ENCODE assay signal across 8 mouse cellular contexts in genomic region chr5:124528791-124529190, GRCm38 (mm10). TPM values are rescaled to one million over a fixed set of nuclear protein-coding genes. Genes with fewer than 3 reads are reported as not detected.
DNase-seq lines count a peak whose midpoint lies in the region; ATAC-seq lines count a peak whose summit lies in the region.

No protein-coding gene starts in this region.

- H3K9me3 ChIP-seq in kidney, embryonic 14.5 days (ENCODE audit: control insufficient read depth, low read length), result no peaks in the 10 kb centered on the region
- no peaks in the 10 kb centered on the region for H3K9me3 ChIP-seq in heart, embryonic 12.5 days (replicated peaks)
- H3K9me3 ChIP-seq in limb, embryonic 11.5 days (ENCODE audit: control insufficient read depth, low read length), result no peaks in the 10 kb centered on the region
- no peaks in the 10 kb centered on the region for H3K9me3 ChIP-seq in neural tube, embryonic 14.5 days (ENCODE audit: control insufficient read depth, low read length)

- no peak for DNase-seq in kidney, adult 9 months
- no peak for DNase-seq in limb, embryonic 11.5 days (ENCODE audit: low spot score)
- no peak for DNase-seq in cerebellum, adult 11 months
- no peak for DNase-seq in thymus, postnatal 14 days

- WGBS in kidney, embryonic 14.5 days, result 23% methylated on average over 9 of the region's 9 CpGs
- WGBS in heart, embryonic 12.5 days, result 37% methylated on average over 9 of the region's 9 CpGs
- 42% methylated on average over 9 of the region's 9 CpGs for WGBS in limb, embryonic 11.5 days
- 27% methylated on average over 9 of the region's 9 CpGs for WGBS in neural tube, embryonic 14.5 days

- ATAC-seq in kidney, embryonic 14.5 days (ENCODE audit: low FRiP score, low TSS enrichment), result no peak
- ATAC-seq in heart, embryonic 12.5 days (ENCODE audit: insufficient number of reproducible peaks, low FRiP score), result no peak
- ATAC-seq in limb, embryonic 11.5 days (ENCODE audit: insufficient number of reproducible peaks, low FRiP score, low TSS enrichment, low read depth), result no peak
- no peak for ATAC-seq in neural tube, embryonic 14.5 days (ENCODE audit: low read depth)
- no peak for ATAC-seq in megakaryocyte progenitor cell, adult 5-6 weeks (replicated peaks; ENCODE audit: poor library complexity)

- H3K27me3 ChIP-seq in kidney, embryonic 14.5 days (ENCODE audit: control insufficient read depth, insufficient read depth, low read length), result no peaks in the 10 kb centered on the region
- H3K27me3 ChIP-seq in heart, embryonic 12.5 days (replicated peaks), result no peaks in the 10 kb centered on the region
- H3K27me3 ChIP-seq in limb, embryonic 11.5 days (ENCODE audit: control insufficient read depth, insufficient read depth, low read length), result no peaks in the 10 kb centered on the region
- H3K27me3 ChIP-seq in neural tube, embryonic 14.5 days (ENCODE audit: control insufficient read depth, insufficient read depth, low read length), result no peaks in the 10 kb centered on the region

- H3K4me1 ChIP-seq in kidney, embryonic 14.5 days (ENCODE audit: control insufficient read depth, insufficient read depth, low read length), result peaks cover 37% of the 10 kb centered on the region
- peaks cover 39% of the 10 kb centered on the region for H3K4me1 ChIP-seq in heart, embryonic 12.5 days (replicated peaks)
- H3K4me1 ChIP-seq in limb, embryonic 11.5 days (ENCODE audit: control insufficient read depth, insufficient read depth, low read length), result peaks cover 25% of the 10 kb centered on the region
- peaks cover 26% of the 10 kb centered on the region; the same call in 1 of the 2 replicates for H3K4me1 ChIP-seq in neural tube, embryonic 14.5 days (ENCODE audit: control insufficient read depth, insufficient read depth, low read length)

- peak overlapping the region; percentile 84 for H3K4me3 ChIP-seq in kidney, embryonic 14.5 days (ENCODE audit: low read length)
- peak overlapping the region; percentile 88 for H3K4me3 ChIP-seq in heart, embryonic 12.5 days
- peak overlapping the region; percentile 84 for H3K4me3 ChIP-seq in limb, embryonic 11.5 days (ENCODE audit: low read depth, low read length)
- peak overlapping the region; percentile 6; the same call in 1 of the 2 replicates for H3K4me3 ChIP-seq in neural tube, embryonic 14.5 days (ENCODE audit: low read depth, low read length)

- H3K9ac ChIP-seq in kidney, embryonic 14.5 days (ENCODE audit: low read depth, low read length), result peak overlapping the region; percentile 50
- peak overlapping the region; percentile 90 for H3K9ac ChIP-seq in heart, embryonic 12.5 days
- H3K9ac ChIP-seq in limb, embryonic 11.5 days (ENCODE audit: low read length), result peak overlapping the region; percentile 49; the same call in 1 of the 2 replicates
- H3K9ac ChIP-seq in neural tube, embryonic 14.5 days (replicated peaks; ENCODE audit: low read depth, low read length), result peak overlapping the region; percentile 32; the same call in 1 of the 2 replicates

- peak overlapping the region; percentile 65; the same call in 1 of the 2 replicates for H3K27ac ChIP-seq in kidney, embryonic 14.5 days (ENCODE audit: low read depth, low read length)
- H3K27ac ChIP-seq in heart, embryonic 12.5 days (ENCODE audit: poor library complexity, severe bottlenecking), result peak overlapping the region; percentile 89
- peak overlapping the region; percentile 21; the same call in 1 of the 2 replicates for H3K27ac ChIP-seq in limb, embryonic 11.5 days (replicated peaks; ENCODE audit: low read depth, low read length)
- H3K27ac ChIP-seq in neural tube, embryonic 14.5 days (ENCODE audit: low read depth, low read length), result no peak overlapping the region; the same call in 1 of the 2 replicates

- H3K36me3 ChIP-seq in kidney, embryonic 14.5 days (ENCODE audit: control insufficient read depth, insufficient read depth, low read length), result no peaks in the 10 kb centered on the region; the same call in 1 of the 2 replicates
- H3K36me3 ChIP-seq in heart, embryonic 12.5 days, result peaks cover 24% of the 10 kb centered on the region
- H3K36me3 ChIP-seq in limb, embryonic 11.5 days (ENCODE audit: control insufficient read depth, insufficient read depth, low read length), result no peaks in the 10 kb centered on the region; the same call in 1 of the 2 replicates
- no peaks in the 10 kb centered on the region for H3K36me3 ChIP-seq in neural tube, embryonic 14.5 days (ENCODE audit: control insufficient read depth, insufficient read depth, low read length)

- peak overlapping the region; percentile 88 for H3K4me2 ChIP-seq in kidney, embryonic 14.5 days (replicated peaks; ENCODE audit: low read depth, low read length)
- peak overlapping the region; percentile 94 for H3K4me2 ChIP-seq in heart, embryonic 12.5 days
- H3K4me2 ChIP-seq in limb, embryonic 11.5 days (ENCODE audit: low read depth, severe bottlenecking), result peak overlapping the region; percentile 72
- H3K4me2 ChIP-seq in neural tube, embryonic 14.5 days (ENCODE audit: low read depth, low read length), result peak overlapping the region; percentile 63

RNA-seq across cellular contexts. Expression of gene Rilpl1, which starts 2.4 kb away (rescaled TPM):
- 21.9 and 26.1 TPM in 2 replicates for polyA plus RNA-seq in kidney, embryonic 14.5 days (2014; fragmentation: Nextera tagmentation; extraction: Ambion mirVana)
- 27.6 and 29.8 TPM in 2 replicates for polyA plus RNA-seq in heart, embryonic 12.5 days (2016; fragmentation: Nextera tagmentation; extraction: Ambion mirVana)
- polyA plus RNA-seq in limb, embryonic 11.5 days (2014; fragmentation: Nextera tagmentation; extraction: Ambion mirVana), result 30.0 and 30.7 TPM in 2 replicates
- 11.0 and 14.4 TPM in 2 replicates for polyA plus RNA-seq in neural tube, embryonic 14.5 days (2014; fragmentation: Nextera tagmentation; extraction: Ambion mirVana)
- total RNA-seq in megakaryocyte progenitor cell, adult 5-6 weeks (2015), result 0.54 TPM in 1 of 2 replicates, not detected in the other
- total RNA-seq in megakaryocyte progenitor cell, adult 5-6 weeks (2017), result 0.21 and 0.61 TPM in 2 replicates

RNA-seq across cellular contexts. Expression of gene Tmed2, which starts 11.7 kb away (rescaled TPM):
- 457 and 564 TPM in 2 replicates for polyA plus RNA-seq in kidney, embryonic 14.5 days (2014; fragmentation: Nextera tagmentation; extraction: Ambion mirVana)
- polyA plus RNA-seq in heart, embryonic 12.5 days (2016; fragmentation: Nextera tagmentation; extraction: Ambion mirVana), result 490 and 502 TPM in 2 replicates
- 501 and 517 TPM in 2 replicates for polyA plus RNA-seq in limb, embryonic 11.5 days (2014; fragmentation: Nextera tagmentation; extraction: Ambion mirVana)
- 368 and 376 TPM in 2 replicates for polyA plus RNA-seq in neural tube, embryonic 14.5 days (2014; fragmentation: Nextera tagmentation; extraction: Ambion mirVana)
- 851 and 960 TPM in 2 replicates for total RNA-seq in megakaryocyte progenitor cell, adult 5-6 weeks (2015)
- 795 and 1,001 TPM in 2 replicates for total RNA-seq in megakaryocyte progenitor cell, adult 5-6 weeks (2017)

RNA-seq across cellular contexts. Expression of gene Ddx55, which starts 23.9 kb away (rescaled TPM):
- 14.0 and 17.3 TPM in 2 replicates for polyA plus RNA-seq in kidney, embryonic 14.5 days (2014; fragmentation: Nextera tagmentation; extraction: Ambion mirVana)
- polyA plus RNA-seq in heart, embryonic 12.5 days (2016; fragmentation: Nextera tagmentation; extraction: Ambion mirVana), result 8.5 and 8.6 TPM in 2 replicates
- 14.4 and 15.3 TPM in 2 replicates for polyA plus RNA-seq in limb, embryonic 11.5 days (2014; fragmentation: Nextera tagmentation; extraction: Ambion mirVana)
- polyA plus RNA-seq in neural tube, embryonic 14.5 days (2014; fragmentation: Nextera tagmentation; extraction: Ambion mirVana), result 24.9 and 30.4 TPM in 2 replicates
- 13.7 and 15.3 TPM in 2 replicates for total RNA-seq in megakaryocyte progenitor cell, adult 5-6 weeks (2015)
- total RNA-seq in megakaryocyte progenitor cell, adult 5-6 weeks (2017), result 15.2 and 15.7 TPM in 2 replicates

RNA-seq across cellular contexts. Expression of gene Snrnp35, which starts 45.9 kb away (rescaled TPM):
- 12.8 and 23.8 TPM in 2 replicates for polyA plus RNA-seq in kidney, embryonic 14.5 days (2014; fragmentation: Nextera tagmentation; extraction: Ambion mirVana)
- 23.9 and 24.0 TPM in 2 replicates for polyA plus RNA-seq in heart, embryonic 12.5 days (2016; fragmentation: Nextera tagmentation; extraction: Ambion mirVana)
- polyA plus RNA-seq in limb, embryonic 11.5 days (2014; fragmentation: Nextera tagmentation; extraction: Ambion mirVana), result 14.1 and 15.3 TPM in 2 replicates
- polyA plus RNA-seq in neural tube, embryonic 14.5 days (2014; fragmentation: Nextera tagmentation; extraction: Ambion mirVana), result 8.9 and 12.0 TPM in 2 replicates
- total RNA-seq in megakaryocyte progenitor cell, adult 5-6 weeks (2015), result 2.8 and 6.4 TPM in 2 replicates
- 5.4 and 9.0 TPM in 2 replicates for total RNA-seq in megakaryocyte progenitor cell, adult 5-6 weeks (2017)

RNA-seq across cellular contexts. Expression of gene Eif2b1, which starts 50.1 kb away (rescaled TPM):
- polyA plus RNA-seq in kidney, embryonic 14.5 days (2014; fragmentation: Nextera tagmentation; extraction: Ambion mirVana), result 84.8 and 85.1 TPM in 2 replicates
- 61.7 and 61.8 TPM in 2 replicates for polyA plus RNA-seq in heart, embryonic 12.5 days (2016; fragmentation: Nextera tagmentation; extraction: Ambion mirVana)
- 83.1 and 85.1 TPM in 2 replicates for polyA plus RNA-seq in limb, embryonic 11.5 days (2014; fragmentation: Nextera tagmentation; extraction: Ambion mirVana)
- polyA plus RNA-seq in neural tube, embryonic 14.5 days (2014; fragmentation: Nextera tagmentation; extraction: Ambion mirVana), result 67.8 and 78.8 TPM in 2 replicates
- 45.9 and 53.7 TPM in 2 replicates for total RNA-seq in megakaryocyte progenitor cell, adult 5-6 weeks (2015)
- total RNA-seq in megakaryocyte progenitor cell, adult 5-6 weeks (2017), result 26.1 and 40.1 TPM in 2 replicates

Comparison
In these comparisons a context has a peak if more than half of its experiments do, and no peak if none do; other contexts are left out.
1. H3K4me3 ChIP-seq: peak in every context shown above with its lines; median percentile 88 in heart, embryonic 12.5 days; 84 in kidney, embryonic 14.5 days; 84 in limb, embryonic 11.5 days; 6 in neural tube, embryonic 14.5 days.
2. H3K9ac ChIP-seq: peak in every context shown above with its lines; median percentile 90 in heart, embryonic 12.5 days; 50 in kidney, embryonic 14.5 days; 49 in limb, embryonic 11.5 days; 32 in neural tube, embryonic 14.5 days.